Mouse (Mus musculus): Measurements from ENCODE around the gene Tmco1. TPM values are rescaled to one million over a fixed set of nuclear protein-coding genes. Genes with fewer than 3 reads are reported as not detected.
"Not testable (repeated sequence)": the region's sequence is repeated elsewhere in the genome, so short reads cannot be mapped to it uniquely, and the experiment has no call there.

Gene Tmco1
- polyA plus RNA-seq, 1 experiment from 2014 or later, result 92.8 TPM

DNA sequence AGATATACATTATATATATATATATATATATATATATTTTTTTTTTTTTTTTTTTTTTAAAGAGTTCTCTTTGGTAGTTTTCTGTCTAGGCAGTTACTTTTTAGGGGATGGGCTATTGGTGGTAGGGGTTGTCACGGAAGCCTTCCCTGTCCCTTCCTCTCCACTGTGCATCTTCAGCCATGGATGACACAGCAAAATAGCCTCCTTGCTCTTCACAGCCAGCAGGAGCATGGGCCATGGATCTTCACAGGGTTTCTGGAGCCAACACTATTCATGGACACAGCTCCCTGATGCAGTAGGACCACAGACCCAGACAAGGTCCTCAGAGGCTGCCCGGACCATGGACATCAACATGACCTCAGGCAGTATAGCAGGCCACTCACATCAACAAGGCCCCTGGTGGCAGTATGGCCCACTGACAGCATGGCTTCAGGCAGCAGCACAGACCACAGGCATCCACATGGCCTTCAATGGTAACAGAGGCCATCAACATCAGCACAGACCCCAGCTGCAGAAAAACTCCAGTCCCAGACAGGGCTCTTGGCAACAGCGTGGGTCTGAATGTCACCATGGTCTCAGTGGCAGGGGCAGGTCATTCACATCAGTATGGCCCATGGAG is 32.8 kb downstream of the Tmco1 start:
- no peak overlapping the region for H3K4me3 ChIP-seq
- WGBS, result 91% methylated on average over 3 of the region's 3 CpGs
- no peaks in the 10 kb centered on the region for H3K4me1 ChIP-seq
- H3K27me3 ChIP-seq, result peaks cover 6% of the 10 kb centered on the region; the same call in 1 of the 2 replicates
- H3K9me3 ChIP-seq, result no peaks in the 10 kb centered on the region
- H3K4me2 ChIP-seq, result no peak overlapping the region
- no peaks in the 10 kb centered on the region for H3K36me3 ChIP-seq
- no peak overlapping the region for H3K27ac ChIP-seq
- H3K9ac ChIP-seq, result no peak overlapping the region
- ATAC-seq (ENCODE audit: insufficient number of reproducible peaks, low FRiP score, low TSS enrichment, low read depth), result no peak; the same call in 1 of the 2 replicates

DNA sequence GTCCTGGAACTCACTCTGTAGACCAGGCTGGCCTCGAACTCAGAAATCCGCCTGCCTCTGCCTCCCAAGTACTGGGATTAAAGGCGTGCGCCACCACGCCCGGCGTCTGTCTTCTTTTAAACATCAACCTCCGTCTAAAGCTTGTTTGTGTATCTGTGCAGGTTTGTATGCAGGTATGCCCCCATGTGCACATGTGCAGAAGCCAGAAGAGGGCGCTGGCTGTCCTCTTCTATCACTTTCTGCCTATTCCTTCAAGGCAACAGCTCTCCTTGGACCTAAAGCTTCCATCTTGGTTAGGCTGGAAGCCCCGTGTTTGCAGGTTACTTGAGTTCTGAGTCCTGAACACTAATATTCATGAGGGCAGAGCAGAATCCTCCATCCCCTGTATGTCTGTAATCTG is 34.7 kb downstream of the Tmco1 start:
- no peaks in the 10 kb centered on the region for H3K4me1 ChIP-seq
- no peak for ATAC-seq (ENCODE audit: insufficient number of reproducible peaks, low FRiP score, low TSS enrichment, low read depth)
- no peak overlapping the region for H3K4me3 ChIP-seq
- 83% methylated on average over 10 of the region's 10 CpGs for WGBS
- no peaks in the 10 kb centered on the region for H3K9me3 ChIP-seq
- H3K4me2 ChIP-seq, result no peak overlapping the region
- no peak overlapping the region for H3K27ac ChIP-seq
- H3K36me3 ChIP-seq, result no peaks in the 10 kb centered on the region
- H3K9ac ChIP-seq, result no peak overlapping the region
- H3K27me3 ChIP-seq, result peaks cover 6% of the 10 kb centered on the region; the same call in 1 of the 2 replicates

DNA sequence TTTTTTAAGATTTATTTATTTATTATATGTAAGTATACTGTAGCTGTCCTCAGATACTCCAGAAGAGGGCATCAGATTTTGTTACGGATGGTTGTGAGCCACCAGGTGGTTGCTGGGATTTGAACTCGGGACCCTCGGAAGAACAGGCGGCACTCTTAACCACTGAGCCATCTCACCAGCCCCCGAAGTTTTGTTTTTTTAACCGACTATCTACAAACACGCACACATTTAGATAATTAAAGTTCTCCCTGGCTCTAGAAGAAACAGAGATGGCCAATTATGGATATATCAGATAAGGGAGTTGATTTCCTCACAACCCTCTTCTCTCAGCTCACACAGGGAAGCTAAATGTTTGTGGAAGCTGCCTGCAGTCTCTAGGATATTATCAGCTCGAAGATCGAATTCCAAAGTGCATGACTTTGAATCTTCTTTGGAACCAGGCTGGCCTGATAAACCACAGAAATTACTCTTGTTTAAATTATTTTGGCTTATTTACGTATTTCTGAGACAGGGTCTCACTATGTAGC is 37.9 kb downstream of the Tmco1 start:
- not testable (repeated sequence) for H3K36me3 ChIP-seq; H3K4me2 ChIP-seq; H3K27me3 ChIP-seq; H3K4me3 ChIP-seq; H3K4me1 ChIP-seq; H3K27ac ChIP-seq; H3K9me3 ChIP-seq; H3K9ac ChIP-seq; ATAC-seq (ENCODE audit: insufficient number of reproducible peaks, low FRiP score, low TSS enrichment, low read depth)
- 89% methylated on average over 10 of the region's 10 CpGs for WGBS

DNA sequence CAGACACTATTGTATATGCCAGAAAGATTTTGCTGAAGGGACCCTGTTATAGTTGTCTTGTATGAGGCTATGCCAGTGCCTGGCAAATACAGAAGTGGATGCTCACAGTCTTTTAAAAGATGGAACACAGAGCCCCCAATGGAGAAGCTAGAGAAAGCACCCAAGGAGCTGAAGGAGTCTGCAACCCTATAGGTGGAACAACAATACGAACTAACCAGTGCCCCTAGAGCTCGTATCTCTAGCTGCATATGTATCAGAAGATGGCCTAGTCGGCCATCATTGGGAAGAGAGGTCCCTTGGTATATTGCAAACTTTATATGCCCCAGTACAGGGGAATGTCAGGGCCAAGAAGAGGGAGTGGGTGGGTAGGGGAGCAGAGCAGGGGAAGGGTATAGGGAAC is 41.0 kb downstream of the Tmco1 start:
- ATAC-seq (ENCODE audit: insufficient number of reproducible peaks, low FRiP score, low TSS enrichment, low read depth); H3K4me2 ChIP-seq: not testable (repeated sequence)
- 63% methylated on average over 3 of the region's 3 CpGs for WGBS

DNA sequence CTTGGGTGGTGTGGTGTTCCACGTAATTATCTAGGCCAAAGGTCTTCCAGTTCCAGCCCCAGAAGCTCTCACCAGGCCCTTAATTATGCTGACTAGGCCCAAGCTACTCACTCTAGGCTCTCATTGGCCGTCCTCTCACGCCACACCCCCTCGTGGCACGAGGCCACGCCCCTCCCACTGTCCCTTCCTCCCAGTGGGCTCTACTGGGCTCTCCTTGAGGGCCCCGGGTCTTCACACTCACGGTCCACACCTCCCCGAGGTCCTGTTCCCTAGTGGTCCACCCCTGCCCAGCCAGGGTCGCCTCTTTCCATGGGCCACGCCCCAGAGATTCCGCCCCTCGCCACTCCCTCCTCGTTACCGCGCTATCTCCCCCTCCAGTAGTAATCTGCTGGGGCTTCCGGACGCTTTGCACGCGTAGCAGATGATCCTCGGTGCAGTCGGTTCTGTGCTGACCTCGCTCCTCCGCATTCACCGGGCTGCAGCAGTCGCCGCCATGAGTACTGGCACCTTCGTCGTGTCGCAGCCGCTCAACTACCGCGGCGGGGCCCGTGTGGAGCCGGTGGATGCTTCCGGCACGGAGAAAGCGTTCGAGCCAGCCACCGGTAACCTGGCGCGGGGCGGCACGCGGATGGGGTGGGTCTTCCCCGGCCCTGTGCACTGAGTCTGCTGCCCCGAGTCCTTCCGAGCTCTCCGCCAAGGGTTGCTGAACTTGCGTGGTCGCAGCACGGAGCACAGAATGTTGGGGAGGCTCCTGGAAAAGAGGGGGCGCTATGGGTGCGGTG is 41.8 kb downstream of the Tmco1 start, which contains the start of gene Aldh9a1:
Aldh9a1 (plus strand) TSS at position 177 of the 782 bp plus-strand sequence.
- peak within 1 kb of the TSS; percentile 77 for H3K4me2 ChIP-seq
- no peaks in the 10 kb centered on the region for H3K9me3 ChIP-seq
- peak; percentile 92 for ATAC-seq (ENCODE audit: insufficient number of reproducible peaks, low FRiP score, low TSS enrichment, low read depth)
- H3K36me3 ChIP-seq, result peaks cover 17% of the 10 kb centered on the region
- H3K4me1 ChIP-seq, result 0 out of 2 replicates have a peak, but pooled peaks cover 7% of the 10 kb centered on the region
- H3K27me3 ChIP-seq, result no peaks in the 10 kb centered on the region
- peak within 1 kb of the TSS; percentile 76 for H3K4me3 ChIP-seq
- H3K27ac ChIP-seq, result peak within 1 kb of the TSS; percentile 86
- under 1% methylated on average over 55 of the region's 55 CpGs for WGBS
- peak within 1 kb of the TSS; percentile 65 for H3K9ac ChIP-seq

More for the DNA sequence above, 41.0 kb downstream of the Tmco1 start:
- not testable (repeated sequence) for H3K4me3 ChIP-seq, H3K4me1 ChIP-seq, H3K9ac ChIP-seq, H3K27ac ChIP-seq, H3K36me3 ChIP-seq, H3K9me3 ChIP-seq, H3K27me3 ChIP-seq

DNA sequence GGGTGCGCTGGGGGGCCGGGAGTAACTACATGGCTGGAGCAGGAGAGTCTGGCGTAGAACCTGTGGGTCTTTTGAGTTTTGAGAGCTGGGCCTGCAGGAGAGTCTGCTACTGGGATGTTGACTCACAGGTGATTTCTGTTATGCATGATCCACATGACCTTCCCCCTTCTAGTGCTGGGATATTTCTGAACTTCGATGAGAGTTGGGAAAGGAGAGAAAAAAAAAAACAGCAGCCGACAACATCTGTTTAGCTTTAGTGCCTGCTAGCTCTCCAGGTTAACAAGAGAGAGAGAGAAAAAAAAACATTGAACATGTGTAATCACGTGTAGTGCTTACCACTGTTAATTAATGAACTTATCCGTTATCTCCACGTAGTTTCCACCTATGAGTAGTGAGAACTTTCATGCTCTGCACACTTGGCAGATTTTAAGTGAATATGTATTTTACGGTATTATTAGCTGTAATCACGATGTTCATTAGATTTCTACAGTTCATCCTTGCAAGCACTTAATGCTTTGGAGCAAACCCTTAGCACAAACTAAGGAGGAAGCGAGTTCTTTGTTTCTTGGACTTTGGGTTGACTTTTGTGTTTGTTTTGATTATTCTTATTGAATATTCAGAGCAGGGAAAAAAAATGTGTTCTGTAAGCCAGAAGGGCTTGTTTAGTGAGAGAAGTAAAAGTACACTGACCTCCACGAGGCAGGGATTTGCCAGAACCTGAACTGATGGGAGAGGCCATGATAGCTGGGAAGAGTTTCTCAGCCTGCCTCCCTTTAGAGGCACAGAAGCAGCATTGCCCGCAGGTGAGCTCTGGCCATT is 42.6 kb downstream of the Tmco1 start:
- WGBS, result 26% methylated on average over 13 of the region's 13 CpGs
- Histone ChIP-seq H3K27ac (peak overlapping the region; percentile 86), H3K4me3 (peak overlapping the region; percentile 76), H3K4me1 (0 out of 2 replicates have a peak, but pooled peaks cover 7% of the 10 kb centered on the region), H3K27me3 (no peaks in the 10 kb centered on the region), H3K9ac (peak overlapping the region; percentile 65), H3K9me3 (no peaks in the 10 kb centered on the region), H3K4me2 (peak overlapping the region; percentile 77), H3K36me3 (peaks cover 24% of the 10 kb centered on the region)
- ATAC-seq (ENCODE audit: insufficient number of reproducible peaks, low FRiP score, low TSS enrichment, low read depth), result no peak

DNA sequence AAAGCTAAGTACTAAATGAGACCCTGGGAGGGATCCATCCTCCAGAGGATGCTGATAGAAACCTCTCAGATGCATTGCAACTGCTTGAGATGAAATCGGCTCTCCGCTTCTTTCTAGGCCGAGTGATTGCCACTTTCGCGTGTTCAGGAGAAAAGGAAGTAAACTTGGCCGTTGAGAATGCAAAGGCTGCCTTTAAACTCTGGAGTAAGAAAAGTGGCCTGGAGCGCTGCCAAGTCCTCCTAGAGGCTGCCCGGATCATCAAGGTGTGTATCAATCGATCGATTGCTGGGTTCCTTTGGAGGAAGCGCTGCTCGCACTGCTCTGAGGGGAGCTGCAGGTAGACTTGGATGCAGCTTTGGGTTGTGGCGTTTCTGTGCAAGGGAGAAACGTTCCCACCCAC is 44.2 kb downstream of the Tmco1 start:
- Histone ChIP-seq H3K4me1 (0 out of 2 replicates have a peak, but pooled peaks cover 7% of the 10 kb centered on the region), H3K4me3 (no peak overlapping the region), H3K27ac (no peak overlapping the region), H3K27me3 (no peaks in the 10 kb centered on the region), H3K36me3 (peaks cover 31% of the 10 kb centered on the region), H3K9ac (no peak overlapping the region), H3K9me3 (no peaks in the 10 kb centered on the region), H3K4me2 (no peak overlapping the region)
- ATAC-seq (ENCODE audit: insufficient number of reproducible peaks, low FRiP score, low TSS enrichment, low read depth), result no peak
- WGBS, result 81% methylated on average over 14 of the region's 14 CpGs

DNA sequence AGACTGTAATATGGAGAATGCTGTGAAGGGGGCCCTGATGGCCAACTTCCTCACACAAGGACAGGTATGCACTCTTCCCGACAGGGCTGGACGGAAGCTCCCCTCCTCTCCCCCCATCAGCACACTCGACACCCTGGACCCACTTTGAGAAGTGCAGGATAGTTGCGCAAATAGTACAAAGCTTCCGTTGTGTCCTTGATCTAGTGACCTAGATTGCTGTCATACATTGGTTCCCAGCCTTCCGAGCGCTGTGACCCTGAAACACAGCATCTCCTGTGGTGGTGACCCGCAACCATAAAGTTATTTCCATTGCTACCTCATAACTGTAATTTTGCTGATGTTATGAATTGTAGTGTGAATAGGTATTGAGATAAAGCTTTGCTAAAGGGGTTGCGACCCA is 49.2 kb downstream of the Tmco1 start:
- no peak overlapping the region for H3K4me3 ChIP-seq
- peaks cover 46% of the 10 kb centered on the region for H3K36me3 ChIP-seq

DNA sequence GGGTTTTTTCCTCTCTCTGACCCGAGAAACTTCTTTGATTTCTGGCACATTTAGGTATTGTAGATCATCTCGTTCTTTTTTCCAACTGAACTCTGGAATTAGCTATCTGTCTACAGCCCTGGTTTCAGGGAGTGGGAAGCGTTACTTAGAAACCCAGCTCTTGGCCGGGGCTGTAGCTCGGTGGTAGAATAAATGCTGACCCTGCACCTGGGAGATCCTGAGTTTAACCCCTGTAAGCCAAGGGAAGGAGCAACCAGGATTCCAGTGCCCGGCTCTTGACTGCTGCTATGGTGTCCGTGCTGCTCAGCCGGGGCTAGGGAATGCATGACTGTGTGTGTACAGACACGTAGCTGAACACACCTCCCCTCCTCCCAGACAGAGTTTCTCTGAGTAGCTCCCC is 50.6 kb downstream of the Tmco1 start:
- H3K4me1 ChIP-seq, result no peaks in the 10 kb centered on the region
- WGBS, result 72% methylated on average over 9 of the region's 9 CpGs
- no peak overlapping the region for H3K9ac ChIP-seq
- H3K4me2 ChIP-seq, result no peak overlapping the region
- no peaks in the 10 kb centered on the region for H3K9me3 ChIP-seq
- no peak overlapping the region for H3K27ac ChIP-seq
- H3K4me3 ChIP-seq, result no peak overlapping the region
- H3K27me3 ChIP-seq, result no peaks in the 10 kb centered on the region
- peaks cover 44% of the 10 kb centered on the region for H3K36me3 ChIP-seq
- no peak for ATAC-seq (ENCODE audit: insufficient number of reproducible peaks, low FRiP score, low TSS enrichment, low read depth)

More for the DNA sequence above, 49.2 kb downstream of the Tmco1 start:
- WGBS, result 91% methylated on average over 9 of the region's 9 CpGs
- no peak for ATAC-seq (ENCODE audit: insufficient number of reproducible peaks, low FRiP score, low TSS enrichment, low read depth)
- H3K9ac ChIP-seq, result no peak overlapping the region
- no peak overlapping the region for H3K4me2 ChIP-seq
- H3K9me3 ChIP-seq, result no peaks in the 10 kb centered on the region
- no peaks in the 10 kb centered on the region for H3K27me3 ChIP-seq
- no peak overlapping the region for H3K27ac ChIP-seq
- no peaks in the 10 kb centered on the region for H3K4me1 ChIP-seq

DNA sequence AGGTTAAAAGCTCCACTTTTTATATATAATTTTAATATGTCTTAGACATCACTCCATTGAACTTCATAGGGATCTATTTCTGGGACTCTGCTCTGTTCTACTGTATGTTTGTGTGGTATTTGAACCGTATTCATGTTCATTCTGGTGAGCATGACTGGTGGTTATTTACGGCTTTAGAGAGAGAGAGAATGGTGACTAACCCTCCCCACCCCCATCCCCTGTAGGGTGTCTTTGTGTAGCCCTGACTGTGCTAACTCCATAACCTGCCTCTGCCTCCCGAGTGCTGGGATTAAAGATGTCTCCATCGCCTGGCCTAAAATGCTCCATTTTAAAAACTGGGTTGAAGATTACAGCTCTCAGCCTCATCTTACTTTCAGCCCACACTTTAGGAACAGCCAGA is 52.1 kb downstream of the Tmco1 start:
- no peak overlapping the region for H3K4me3 ChIP-seq
- 76% methylated on average over 4 of the region's 4 CpGs for WGBS
- peaks cover 39% of the 10 kb centered on the region for H3K36me3 ChIP-seq

DNA sequence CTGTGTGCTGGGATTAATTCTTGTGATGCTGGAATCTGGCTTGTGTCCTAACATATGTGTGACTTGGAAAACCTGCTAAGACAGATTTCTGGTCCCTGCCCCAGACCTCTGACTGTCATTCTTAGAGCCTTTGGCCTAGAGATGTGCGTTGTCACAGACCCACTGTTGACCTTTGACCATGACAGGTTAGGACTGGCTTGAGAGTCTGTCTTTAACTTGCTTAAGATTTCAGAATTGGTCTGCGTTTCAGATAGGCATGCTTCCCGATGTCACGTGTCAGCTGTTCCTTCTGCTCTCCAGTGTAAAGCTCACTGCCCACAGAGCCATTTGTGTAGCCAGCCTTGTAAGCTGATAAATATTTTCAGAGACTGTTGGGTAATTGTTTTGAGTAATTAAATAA is 54.6 kb downstream of the Tmco1 start:
- no peaks in the 10 kb centered on the region for H3K9me3 ChIP-seq
- H3K4me2 ChIP-seq, result no peak overlapping the region
- ATAC-seq (ENCODE audit: insufficient number of reproducible peaks, low FRiP score, low TSS enrichment, low read depth), result no peak
- H3K9ac ChIP-seq, result no peak overlapping the region
- H3K4me3 ChIP-seq, result no peak overlapping the region
- H3K27ac ChIP-seq, result no peak overlapping the region
- no peaks in the 10 kb centered on the region for H3K4me1 ChIP-seq
- H3K27me3 ChIP-seq, result no peaks in the 10 kb centered on the region
- 72% methylated on average over 4 of the region's 4 CpGs for WGBS
- peaks cover 50% of the 10 kb centered on the region for H3K36me3 ChIP-seq

More for the DNA sequence above, 52.1 kb downstream of the Tmco1 start:
- Histone ChIP-seq H3K27me3 (no peaks in the 10 kb centered on the region), H3K9ac (no peak overlapping the region), H3K4me2 (no peak overlapping the region), H3K27ac (no peak overlapping the region), H3K4me1 (no peaks in the 10 kb centered on the region), H3K9me3 (no peaks in the 10 kb centered on the region)
- ATAC-seq (ENCODE audit: insufficient number of reproducible peaks, low FRiP score, low TSS enrichment, low read depth), result no peak
